Mouse (Mus musculus) cerebellum, adult (tissue): ENCODE data around the gene Rassf2.

Experiments used
- ATAC-seq: cut with Nextera tagmentation; 2 replicates; pipeline ENCODE4 v1.9.2; 2017; ENCODE audit warnings: mild to moderate bottlenecking, moderate library complexity, mixed read lengths; ENCODE audit not compliant: insufficient number of reproducible peaks, low FRiP score, low TSS enrichment

The Rassf2 gene

DNA sequence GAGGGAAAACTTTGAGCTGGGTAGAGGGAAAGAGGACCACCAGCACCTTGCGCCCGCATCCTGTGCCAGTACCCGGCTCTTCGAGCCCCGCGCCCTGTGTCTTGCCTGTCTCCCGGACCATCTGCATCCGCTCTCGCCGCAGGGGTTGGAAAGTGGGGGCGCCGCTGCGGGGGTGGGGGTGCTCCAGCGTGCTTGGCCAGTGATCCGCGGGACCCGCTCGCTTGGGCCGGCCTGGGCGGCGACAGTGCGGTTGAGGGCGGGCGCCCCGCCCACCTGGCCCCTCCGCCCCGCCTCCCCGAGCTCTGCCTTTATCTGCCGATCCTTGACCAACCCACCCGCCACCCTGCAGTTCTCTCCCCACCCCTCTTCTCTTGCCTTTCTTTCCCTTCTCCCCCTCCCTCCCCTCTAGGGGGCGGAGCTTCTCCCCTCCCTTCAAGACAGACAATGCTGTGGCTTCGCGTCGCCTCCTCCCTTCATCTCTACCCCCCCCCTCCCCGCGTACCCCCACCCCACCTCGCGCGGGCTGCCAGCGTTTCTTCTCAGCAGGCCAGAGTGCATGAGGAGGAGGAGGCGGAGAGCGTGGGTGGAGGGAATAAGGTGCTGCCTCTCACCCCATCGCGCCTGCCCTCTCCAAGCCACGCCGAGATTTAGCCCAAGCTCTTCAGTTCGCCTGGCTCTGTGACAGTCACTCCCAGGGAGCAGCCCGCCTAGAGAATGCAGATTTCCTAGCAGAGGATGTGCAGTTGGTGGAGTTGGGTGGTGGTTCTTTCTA lies at the start of gene Rassf2:
TSS of gene Rassf2 (minus strand) at position 613 of the 772 bp plus-strand sequence.
- 0 out of 2 replicates have a peak, but pooled peaks have one; percentile 45 for ATAC-seq

GRCm38 (mm10) chr2:132079139-132079538 lies 49.1 kb upstream of the Rassf2 start:
- ATAC-seq = no peak

- no peak for ATAC-seq
These were observed 43.0 kb upstream of the Rassf2 start for GRCm38 (mm10) chr2:132073052-132073451.

DNA sequence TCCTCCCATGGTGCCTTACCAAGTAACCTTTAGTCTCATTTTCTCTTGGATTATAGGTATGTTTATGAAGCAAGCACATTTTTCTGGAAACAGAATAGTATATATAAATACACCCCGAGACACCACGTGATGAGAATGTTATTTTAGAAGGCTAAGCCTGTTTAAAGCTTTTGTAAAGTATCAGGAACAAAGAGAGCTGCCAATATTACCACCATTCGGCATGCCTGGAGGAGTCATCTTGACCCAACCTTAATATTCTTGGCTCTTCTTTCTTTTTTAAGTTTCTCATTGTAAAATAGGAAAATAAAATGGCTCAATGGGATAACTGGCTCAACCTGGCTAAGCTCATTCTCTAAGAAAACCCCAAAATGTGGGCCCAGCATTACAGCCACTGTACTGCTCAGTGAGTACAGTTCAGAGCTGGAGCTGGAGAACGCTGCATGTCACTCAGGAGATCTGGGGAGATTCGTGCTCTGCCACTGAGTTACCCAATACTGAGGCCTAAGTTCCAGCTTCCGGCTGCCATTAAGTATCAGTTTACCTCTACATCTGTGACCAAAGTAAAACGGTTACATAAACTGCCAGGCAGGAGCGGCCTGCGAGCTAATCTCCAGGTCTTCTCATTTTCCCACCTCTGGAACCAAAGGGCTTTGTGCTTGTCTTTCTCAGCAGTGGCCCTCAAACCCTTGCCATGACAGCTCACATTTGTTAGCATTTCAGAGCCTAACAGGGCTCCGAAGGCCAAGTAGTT lies 40.1 kb upstream of the Rassf2 start:
- no peak for ATAC-seq

DNA sequence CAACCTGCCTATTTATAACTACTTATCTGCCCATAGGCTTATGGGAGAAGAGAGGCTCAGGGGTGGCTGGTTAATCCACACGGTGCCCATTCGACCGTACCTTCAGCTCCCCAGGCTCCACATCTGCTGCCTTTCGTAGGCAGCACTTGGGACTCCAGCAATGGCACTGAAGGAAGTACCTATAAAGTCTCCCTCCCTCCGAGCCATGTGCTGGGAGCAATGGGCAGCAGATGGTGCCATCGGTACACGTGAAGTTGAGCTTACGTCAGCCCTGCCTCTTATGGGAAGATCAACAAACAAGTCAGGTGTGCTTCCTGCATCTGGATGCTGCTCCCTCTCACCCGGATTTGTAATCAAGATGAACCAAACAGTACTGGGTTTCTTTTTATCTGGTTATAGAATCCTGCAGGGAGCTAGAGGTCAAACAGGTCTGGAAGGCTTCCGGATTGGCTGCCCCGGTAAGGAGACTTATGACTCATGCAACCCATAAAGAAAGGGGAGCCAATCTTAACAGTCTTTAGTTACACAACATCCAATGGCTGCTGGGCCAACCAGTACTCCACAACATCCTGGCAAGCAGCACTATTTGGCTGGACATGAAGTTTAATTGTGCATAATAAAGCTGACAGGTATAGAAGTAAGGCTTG lies 34.2 kb upstream of the Rassf2 start:
- ATAC-seq = peak; percentile 71

GRCm38 (mm10) chr2:132063776-132064175 lies 33.7 kb upstream of the Rassf2 start:
- ATAC-seq = 0 out of 2 replicates have a peak, but pooled peaks have one; percentile 2

DNA sequence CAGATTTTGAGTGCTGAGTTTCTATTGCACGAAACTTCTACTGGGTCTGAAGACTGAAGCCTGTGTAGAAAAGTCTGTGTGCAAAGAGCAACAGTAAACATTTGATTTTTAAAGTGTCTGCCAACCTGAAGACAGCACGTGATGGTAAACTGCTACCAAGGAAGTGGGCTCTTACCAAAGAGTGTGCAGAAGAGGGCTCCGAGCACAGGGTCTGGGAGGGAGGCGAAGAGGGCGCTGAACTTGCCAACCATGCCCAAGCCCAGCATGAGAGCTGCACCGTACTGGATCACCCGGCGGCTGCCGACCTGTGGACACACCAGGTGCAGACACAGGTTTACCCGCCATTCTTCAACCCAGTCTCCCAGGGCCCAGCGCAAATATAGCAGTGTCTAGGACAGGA lies 31.8 kb upstream of the Rassf2 start:
- no peak for ATAC-seq

DNA sequence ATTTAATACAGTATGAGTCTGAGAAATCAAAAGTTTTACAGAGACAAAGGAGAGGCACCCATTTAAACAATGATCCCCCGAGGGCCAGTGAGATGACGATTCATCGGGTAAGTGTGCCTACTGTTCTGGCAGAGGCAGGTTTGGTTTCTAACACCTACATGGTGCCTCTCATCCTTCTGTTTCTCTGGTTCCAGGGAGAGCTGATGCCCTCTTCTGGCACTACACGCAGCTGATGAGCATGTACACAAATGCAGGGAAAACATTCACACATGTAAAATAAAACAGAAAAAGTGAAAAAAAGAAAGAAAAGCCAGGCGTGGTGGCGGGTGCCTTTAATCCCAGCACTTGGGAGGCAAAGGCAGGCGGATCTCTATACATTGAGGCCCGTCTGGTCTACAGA lies 29.9 kb upstream of the Rassf2 start:
- no peak for ATAC-seq

DNA sequence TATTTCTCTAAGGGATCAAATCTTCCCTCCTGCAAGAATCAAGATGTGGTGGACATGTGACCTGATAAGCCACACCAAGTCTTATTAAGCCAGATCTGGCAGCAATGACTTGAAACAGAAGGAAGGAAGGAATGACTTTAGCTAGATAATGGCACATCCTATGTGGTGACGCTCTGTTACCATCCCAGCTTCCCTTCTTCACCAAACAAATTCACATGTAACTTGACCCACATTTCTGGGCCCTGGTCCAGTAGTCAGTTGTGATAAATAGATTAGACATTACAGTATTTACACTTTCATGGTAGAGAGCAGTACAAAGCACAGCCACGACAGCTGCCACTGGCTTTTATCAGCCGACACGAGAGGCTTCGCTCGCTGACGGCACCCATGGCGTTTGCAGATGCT lies 25.3 kb upstream of the Rassf2 start:
- ATAC-seq = no peak

- no peak for ATAC-seq
These were observed 23.8 kb upstream of the Rassf2 start for GRCm38 (mm10) chr2:132053824-132054223.

DNA sequence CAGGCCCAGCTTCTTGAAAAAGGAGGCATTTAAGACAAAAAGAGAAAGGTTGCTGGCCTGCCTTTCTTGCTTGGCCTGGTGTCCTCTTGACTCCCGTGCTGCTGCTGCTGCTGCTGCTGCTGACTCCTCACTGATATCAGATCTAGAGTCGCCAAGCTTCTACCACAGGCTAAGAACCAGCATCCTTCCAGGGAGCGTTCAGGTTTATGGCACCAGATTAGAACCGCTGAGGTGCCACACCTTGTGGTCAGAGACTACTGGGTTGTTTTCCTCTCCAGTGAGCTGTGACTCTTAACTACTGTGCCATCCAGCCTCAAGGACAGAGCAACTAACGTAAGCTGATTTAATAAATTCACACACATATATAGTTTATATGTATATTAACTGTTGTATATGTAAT lies 21.7 kb upstream of the Rassf2 start:
- ATAC-seq = no peak

DNA sequence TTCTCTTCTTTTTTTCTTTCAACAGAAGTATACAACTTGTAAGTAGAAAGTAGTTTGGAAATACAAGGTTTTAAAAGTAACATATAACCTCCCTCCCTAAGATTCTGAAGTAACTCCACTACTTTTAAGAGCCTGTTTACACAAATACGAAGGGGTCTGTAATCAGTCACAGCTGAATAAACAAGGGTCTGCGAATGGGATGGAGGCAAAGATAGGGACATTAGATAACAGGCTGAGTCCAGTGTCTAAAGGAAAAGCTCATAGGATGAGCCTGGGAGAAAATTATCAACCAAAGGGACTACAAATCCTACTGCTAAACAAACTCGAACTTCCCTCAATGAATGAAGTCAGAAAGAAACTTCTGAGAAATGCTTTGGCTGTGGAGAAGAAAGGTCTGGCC lies 19.9 kb upstream of the Rassf2 start:
- no peak for ATAC-seq

- ATAC-seq = no peak
These were observed 19.4 kb upstream of the Rassf2 start for GRCm38 (mm10) chr2:132049491-132049890.

- no peak for ATAC-seq
These were observed 18.2 kb upstream of the Rassf2 start for GRCm38 (mm10) chr2:132048143-132048772.

DNA sequence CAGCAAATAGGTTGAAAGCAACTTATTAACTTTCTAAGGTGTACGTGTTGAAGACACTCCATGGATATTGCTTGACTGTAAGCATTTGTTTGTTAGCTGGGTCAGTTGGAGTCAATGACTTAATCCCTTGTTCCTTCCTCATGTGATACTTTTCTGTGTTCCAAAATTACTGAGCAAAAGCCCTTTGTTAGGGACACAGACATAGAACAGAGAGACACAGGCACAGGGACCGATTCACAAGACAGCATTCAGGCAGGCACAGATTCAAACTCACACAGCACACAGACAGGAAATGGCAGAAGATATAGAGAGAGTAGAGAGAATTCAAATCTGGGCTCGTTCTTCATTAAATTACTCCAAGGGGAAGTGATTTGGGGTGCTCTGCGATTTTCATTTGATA lies 17.3 kb upstream of the Rassf2 start:
- no peak for ATAC-seq

DNA sequence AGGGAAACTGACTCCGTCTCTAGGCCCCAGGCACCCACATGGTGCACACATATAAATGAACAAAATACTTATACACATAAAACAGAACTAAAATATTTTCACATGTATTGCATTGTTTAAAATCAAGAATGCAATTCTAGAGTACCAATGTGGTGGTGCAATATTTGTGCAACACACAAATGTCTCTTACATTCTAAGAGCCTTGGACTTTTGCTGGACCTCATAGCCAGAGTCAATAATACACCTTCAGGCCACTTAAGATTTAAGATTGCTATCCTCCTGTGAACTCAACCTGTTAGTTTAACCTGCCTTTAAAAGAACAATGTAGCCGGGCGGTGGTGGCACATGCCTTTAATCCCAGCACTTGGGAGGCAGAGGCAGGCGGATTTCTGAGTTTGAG lies 16.6 kb upstream of the Rassf2 start:
- no peak for ATAC-seq

GRCm38 (mm10) chr2:132044320-132045274 lies 14.5 kb upstream of the Rassf2 start:
- no peak for ATAC-seq

- peak; percentile 65 for ATAC-seq
These were observed 13.1 kb upstream of the Rassf2 start for GRCm38 (mm10) chr2:132043101-132043621.

DNA sequence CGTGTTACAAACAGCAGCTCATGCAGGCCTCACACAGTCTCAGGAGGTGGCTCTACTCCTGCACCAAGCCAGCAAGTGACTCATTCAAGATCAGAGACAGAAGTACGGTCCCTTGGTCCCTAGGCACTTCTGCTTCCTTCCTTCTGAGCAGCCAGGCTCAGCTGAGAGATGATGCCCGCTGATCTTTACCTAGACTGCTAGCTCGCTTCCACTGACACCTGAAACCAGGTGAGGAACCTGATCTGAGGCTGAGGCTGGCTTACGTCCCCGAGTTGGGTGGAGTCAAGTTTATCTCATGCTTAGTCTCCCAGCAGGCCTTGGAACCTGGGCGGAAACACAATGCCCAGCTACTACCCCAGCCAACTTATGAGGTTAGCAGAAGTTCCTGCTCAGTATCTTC lies 9.8 kb upstream of the Rassf2 start:
- no peak for ATAC-seq
